Mouse (Mus musculus) embryonic facial prominence, embryonic 10.5 days (tissue): ENCODE data around the gene Rab38. TPM values are rescaled to one million over a fixed set of nuclear protein-coding genes. Genes with fewer than 3 reads are reported as not detected.

ENCODE experiments used
- polyA plus RNA-seq: library from polyadenylated mRNA; unstranded; fragments of >200 nt; fragmentation: Nextera tagmentation; extraction: Ambion mirVana; gene quantifications from 2 replicates; pipeline ENCODE4 v1.2.1, GENCODE M21; 2016

Gene Rab38
- polyA plus RNA-seq, 1 experiment from 2014 or later: 9.3 TPM

Other genes starting within 250 kb of the Rab38 start
- 20.6 and 21.6 TPM in 2 replicates for gene Ctsc, start 152.2 kb upstream of the Rab38 start, polyA plus RNA-seq